Mouse (Mus musculus) lung, embryonic 14.5 days (tissue): ENCODE measurements at regions not wholly inside any gene's neighbourhood (a gene's known extent, or its start where the extent isn't known, plus 50 kb on each side); places are given as distances from the start of the nearest gene placed in this dataset.

Experiments used
- ATAC-seq: fragments of 200-750 bp; cut with Nextera tagmentation; 2 replicates; pipeline ENCODE4 v1.8.0; 2017; ENCODE audit warnings: mild to moderate bottlenecking, moderate TSS enrichment, moderate library complexity; ENCODE audit not compliant: insufficient read depth
- DNase-seq: peaks from one replicate; pipeline ENCODE4 v3.0.0-alpha.2; 2015
- H3K27ac ChIP-seq: fragments of 300-500 bp; sonication (generic); 2 replicates; pipeline ENCODE4 v1.5.1; 2014; ENCODE audit warnings: low read depth, mild to moderate bottlenecking, moderate library complexity
- H3K27me3 ChIP-seq: fragments of 300-500 bp; sonication (generic); 2 replicates; pipeline ENCODE4 v1.6.1; 2014; ENCODE audit warnings: low read length, control low read depth; ENCODE audit not compliant: insufficient read depth
- H3K36me3 ChIP-seq: fragments of 300-500 bp; sonication (generic); 2 replicates; pipeline ENCODE4 v1.6.1; 2014; ENCODE audit warnings: control low read depth; ENCODE audit not compliant: insufficient read depth
- H3K4me1 ChIP-seq: fragments of 300-500 bp; sonication (generic); 2 replicates; pipeline ENCODE4 v1.6.1; 2014; ENCODE audit warnings: antibody characterized with exemption, control low read depth; ENCODE audit not compliant: insufficient read depth
- H3K4me2 ChIP-seq: fragments of 300-500 bp; sonication (generic); 2 replicates; pipeline ENCODE4 v1.6.1; 2014; ENCODE audit warnings: mild to moderate bottlenecking
- H3K4me3 ChIP-seq: fragments of 300-500 bp; sonication (generic); 2 replicates; pipeline ENCODE4 v1.5.1; 2014; ENCODE audit warnings: low read depth, low read length
- H3K9ac ChIP-seq: fragments of 300-500 bp; sonication (generic); 2 replicates; pipeline ENCODE4 v1.6.1; 2014
- H3K9me3 ChIP-seq: fragments of 300-500 bp; sonication (generic); 2 replicates; pipeline ENCODE4 v1.6.1; 2016; ENCODE audit warnings: low read depth, low read length, control low read depth
- CTCF ChIP-seq: IDR thresholded peaks from 2 replicates; pipeline ENCODE4 v1.5.1; 2016; ENCODE audit warnings: antibody characterized with exemption, low read depth
- WGBS: fragments of 180-500 bp; shearing (Covaris S2); extraction: QIAGEN DNeasy Blood & Tissue Kit; methylation state at CpG from one replicate; pipeline ENCODE4 v1.1.7; 2014; 5-methylcytosine and 5-hydroxymethylcytosine counted together

DNA sequence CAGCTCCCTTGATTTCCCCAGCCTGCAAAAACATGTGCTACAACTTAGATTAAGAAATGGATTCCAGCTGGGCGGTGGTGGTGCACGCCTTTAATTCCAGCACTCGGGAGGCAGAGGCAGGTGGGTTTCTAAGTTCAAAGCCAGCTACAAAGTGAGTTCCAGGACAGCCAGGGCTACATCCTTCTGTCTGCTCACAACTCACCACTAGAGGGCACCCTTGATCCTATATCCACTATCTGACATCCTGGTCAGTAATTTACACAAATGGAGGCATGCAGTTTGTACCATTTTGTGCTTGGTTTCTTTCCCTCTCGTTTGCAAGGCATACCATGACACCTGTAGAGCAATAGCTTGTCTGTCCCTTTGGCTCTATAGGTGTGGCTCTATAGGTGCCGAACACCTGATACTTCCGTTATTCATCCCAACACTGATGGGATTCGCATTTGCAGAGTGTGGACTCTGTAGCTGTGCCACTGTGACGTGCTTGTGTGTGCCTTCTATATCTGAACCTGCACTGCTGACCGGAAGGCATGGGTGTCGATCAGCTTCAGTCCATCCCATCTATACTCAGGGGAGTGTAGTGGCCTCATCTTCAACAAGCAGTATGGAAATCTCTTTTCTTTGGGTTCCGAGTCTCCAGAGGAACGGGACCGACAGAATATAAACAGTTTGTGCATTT, 108.4 kb upstream of the Spata13 start:
- no peaks in the 10 kb centered on the region for H3K27me3 ChIP-seq
- H3K27ac ChIP-seq: no peak overlapping the region
- peak; percentile 93 for DNase-seq
- WGBS: 67% methylated on average over 13 of the region's 13 CpGs
- peak; percentile 94 for TF ChIP-seq CTCF
- no peak overlapping the region for H3K4me2 ChIP-seq
- peak; percentile 53; the same call in 1 of the 2 replicates for ATAC-seq
- H3K9ac ChIP-seq: no peak overlapping the region
- H3K36me3 ChIP-seq: no peaks in the 10 kb centered on the region
- H3K4me3 ChIP-seq: no peak overlapping the region
- H3K9me3 ChIP-seq: no peaks in the 10 kb centered on the region
- H3K4me1 ChIP-seq: no peaks in the 10 kb centered on the region

DNA sequence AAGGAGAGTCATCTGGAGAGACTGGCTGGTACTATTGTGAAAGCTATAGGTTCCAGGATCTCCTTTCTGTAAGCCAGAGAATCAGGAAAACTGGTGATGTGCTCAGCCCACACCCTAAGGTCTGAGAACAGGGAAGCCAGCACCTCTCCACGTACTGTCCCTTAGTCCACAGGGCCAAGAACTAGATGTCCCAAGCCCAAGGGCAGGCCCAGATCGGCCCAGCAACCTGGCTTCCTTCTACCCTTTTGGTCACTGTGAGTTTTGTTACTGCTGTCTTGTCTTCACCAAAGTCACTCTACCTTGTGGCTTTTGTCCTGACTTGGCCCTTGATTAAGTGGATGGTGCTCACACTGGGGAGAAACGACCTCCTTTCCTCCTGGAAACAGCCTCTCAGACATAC, 107.8 kb upstream of the Spata13 start:
- WGBS: 63% methylated on average over 3 of the region's 3 CpGs
- Histone ChIP-seq H3K9ac (no peak overlapping the region), H3K27ac (no peak overlapping the region), H3K4me1 (no peaks in the 10 kb centered on the region), H3K4me2 (no peak overlapping the region), H3K27me3 (no peaks in the 10 kb centered on the region), H3K9me3 (no peaks in the 10 kb centered on the region), H3K4me3 (no peak overlapping the region), H3K36me3 (no peaks in the 10 kb centered on the region)
- ATAC-seq: no peak
- no peak for TF ChIP-seq CTCF
- no peak for DNase-seq

DNA sequence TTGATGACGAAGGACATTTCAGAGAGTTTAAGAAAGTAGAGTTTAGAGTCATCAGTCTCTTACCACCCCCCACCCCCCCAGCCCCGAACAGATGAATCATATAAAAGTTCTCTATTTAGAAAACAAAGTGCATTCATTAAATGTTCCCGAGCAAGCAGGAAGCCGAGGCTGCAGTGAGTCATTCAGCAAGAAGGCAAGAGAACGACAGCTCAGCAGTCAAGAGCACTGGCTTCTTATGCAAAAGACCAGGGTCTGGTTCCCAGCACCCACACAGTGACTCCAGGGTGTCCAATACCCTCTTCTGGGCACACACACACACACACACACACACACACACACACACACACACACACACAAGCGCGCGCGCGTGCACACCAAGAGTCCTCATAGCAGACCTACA, 107.0 kb upstream of the Spata13 start:
- WGBS: 77% methylated on average over 10 of the region's 10 CpGs
- no peaks in the 10 kb centered on the region for H3K36me3 ChIP-seq
- no peaks in the 10 kb centered on the region for H3K4me1 ChIP-seq
- no peak overlapping the region for H3K4me3 ChIP-seq
- no peak overlapping the region for H3K9ac ChIP-seq
- no peak overlapping the region for H3K27ac ChIP-seq
- H3K4me2 ChIP-seq: no peak overlapping the region
- H3K9me3 ChIP-seq: no peaks in the 10 kb centered on the region
- DNase-seq (no peak), ATAC-seq (no peak)
- H3K27me3 ChIP-seq: no peaks in the 10 kb centered on the region
- TF ChIP-seq CTCF: no peak

DNA sequence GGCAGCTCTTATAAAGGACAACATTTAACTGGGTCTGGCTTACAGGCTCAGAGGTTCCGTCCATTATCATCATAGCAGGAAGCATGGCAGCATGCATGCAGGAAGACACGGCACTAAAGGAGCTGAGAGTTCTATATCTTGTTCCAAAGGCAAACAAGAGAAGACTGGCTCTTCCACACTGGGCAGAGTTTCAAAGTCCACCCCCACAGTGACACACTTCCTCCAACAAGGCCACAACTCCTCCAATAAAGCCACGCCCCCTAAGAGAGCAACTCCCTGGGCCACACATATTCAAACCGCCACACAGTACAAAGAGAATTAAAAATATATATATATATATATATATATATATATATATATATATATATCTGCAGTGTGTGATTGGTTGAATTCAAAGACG, 105.8 kb upstream of the Spata13 start:
- H3K27ac ChIP-seq: no peak overlapping the region
- WGBS: 78% methylated on average over 5 of the region's 5 CpGs
- H3K4me1 ChIP-seq: no peaks in the 10 kb centered on the region
- no peak overlapping the region for H3K4me3 ChIP-seq
- H3K9me3 ChIP-seq: no peaks in the 10 kb centered on the region
- H3K4me2 ChIP-seq: no peak overlapping the region
- H3K27me3 ChIP-seq: no peaks in the 10 kb centered on the region
- no peaks in the 10 kb centered on the region for H3K36me3 ChIP-seq
- ATAC-seq (no peak), DNase-seq (no peak)
- H3K9ac ChIP-seq: no peak overlapping the region
- TF ChIP-seq CTCF: no peak

DNA sequence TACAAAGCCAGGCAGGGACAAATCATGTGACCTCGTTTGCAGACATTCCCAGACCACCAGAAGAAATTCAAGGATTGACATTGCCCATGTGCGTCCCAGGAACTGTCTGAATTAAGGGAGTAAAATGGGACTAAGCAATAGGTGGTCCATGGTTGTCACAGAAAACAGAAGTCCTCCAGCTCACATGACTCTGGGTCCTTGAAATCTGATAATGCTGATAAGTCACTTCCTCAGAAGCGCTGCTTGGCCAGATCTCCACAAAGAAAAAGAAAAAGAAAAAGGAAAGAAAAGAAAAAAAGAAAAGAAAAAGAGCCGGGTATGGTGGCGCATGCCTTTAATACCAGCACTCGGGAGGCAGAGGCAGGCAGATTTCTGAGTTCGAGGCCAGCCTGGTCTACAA, 105.3 kb upstream of the Spata13 start:
- Histone ChIP-seq H3K27ac (no peak overlapping the region), H3K4me2 (no peak overlapping the region), H3K4me3 (no peak overlapping the region), H3K4me1 (no peaks in the 10 kb centered on the region), H3K27me3 (no peaks in the 10 kb centered on the region), H3K36me3 (no peaks in the 10 kb centered on the region), H3K9ac (no peak overlapping the region), H3K9me3 (no peaks in the 10 kb centered on the region)
- 85% methylated on average over 7 of the region's 7 CpGs for WGBS
- TF ChIP-seq CTCF: no peak
- DNase-seq (no peak), ATAC-seq (no peak)

DNA sequence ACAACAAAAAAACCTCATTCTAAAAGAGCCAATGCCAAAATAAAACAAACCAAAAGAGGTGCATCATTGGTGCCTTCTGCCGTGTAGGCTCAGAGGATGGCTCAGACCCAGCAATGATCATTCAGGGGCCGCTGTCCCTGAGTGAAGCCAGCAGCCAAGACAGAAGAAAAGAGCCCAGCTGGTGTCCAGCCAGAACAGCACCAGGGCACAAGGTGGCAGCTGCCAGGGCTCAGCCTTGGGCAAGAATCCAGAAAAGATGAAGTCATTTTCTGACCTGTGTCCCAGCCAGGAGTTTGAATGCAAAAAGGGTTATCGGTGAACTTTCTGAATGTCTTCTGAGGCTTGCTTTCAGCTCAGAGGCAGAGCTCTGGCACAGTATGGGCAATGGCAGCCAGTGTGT, 104.8 kb upstream of the Spata13 start:
- 72% methylated on average over 3 of the region's 3 CpGs for WGBS
- Histone ChIP-seq H3K27ac (no peak overlapping the region), H3K9ac (no peak overlapping the region), H3K9me3 (no peaks in the 10 kb centered on the region), H3K4me2 (no peak overlapping the region), H3K4me3 (no peak overlapping the region), H3K4me1 (no peaks in the 10 kb centered on the region), H3K36me3 (no peaks in the 10 kb centered on the region), H3K27me3 (no peaks in the 10 kb centered on the region)
- no peak for ATAC-seq
- DNase-seq: peak; percentile 33
- TF ChIP-seq CTCF: no peak

DNA sequence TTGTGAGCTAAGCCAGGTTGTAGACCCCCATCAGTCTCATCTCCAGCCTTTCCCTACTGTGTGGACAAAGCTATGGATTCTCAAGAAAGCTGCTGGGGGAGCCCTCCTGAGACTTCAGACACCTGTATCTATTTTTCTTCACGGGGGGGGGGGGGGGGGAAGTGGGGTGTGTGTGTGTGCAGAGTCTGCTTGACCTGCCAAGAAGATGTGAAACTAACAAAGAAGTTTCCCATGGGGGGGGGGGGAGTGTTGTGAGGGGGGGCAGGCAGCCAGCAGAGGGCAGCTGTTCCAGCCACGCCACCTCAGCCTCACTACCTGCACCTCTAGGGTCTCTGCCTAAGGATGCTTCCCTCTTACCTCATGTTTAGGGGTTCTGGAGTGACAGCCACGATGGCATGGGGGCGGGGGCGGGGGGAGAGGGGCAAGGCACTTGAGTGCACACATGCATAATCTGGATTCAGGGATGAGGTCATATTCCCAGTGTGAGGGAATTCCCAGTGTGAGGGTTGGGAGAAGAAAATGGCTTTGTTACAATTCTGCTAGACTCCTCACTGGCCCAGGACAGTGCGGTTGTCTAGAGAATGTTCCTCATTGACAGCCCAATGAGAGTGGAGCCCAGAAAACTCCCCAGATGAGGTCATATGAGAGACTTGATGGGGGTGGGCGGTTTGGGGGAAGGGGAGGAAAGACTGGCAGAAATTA, 104.0 kb upstream of the Spata13 start:
- DNase-seq (no peak), ATAC-seq (0 out of 2 replicates have a peak, but pooled peaks have one; percentile 44)
- WGBS: 47% methylated on average over 7 of the region's 7 CpGs

More for the DNA sequence above, 104.0 kb upstream of the Spata13 start:
- H3K4me3 ChIP-seq: no peak overlapping the region
- no peaks in the 10 kb centered on the region for H3K36me3 ChIP-seq
- H3K9ac ChIP-seq: no peak overlapping the region
- no peak overlapping the region for H3K27ac ChIP-seq
- no peak overlapping the region for H3K4me2 ChIP-seq
- TF ChIP-seq CTCF: no peak
- H3K4me1 ChIP-seq: no peaks in the 10 kb centered on the region
- no peaks in the 10 kb centered on the region for H3K9me3 ChIP-seq
- H3K27me3 ChIP-seq: no peaks in the 10 kb centered on the region
